Mouse (Mus musculus) 416B (cell line): ENCODE measurements around the gene Pck1.
"Not testable (repeated sequence)": the region's sequence is repeated elsewhere in the genome, so short reads cannot be mapped to it uniquely, and the experiment has no call there.

Experiments used
- DNase-seq: peaks from one replicate; pipeline ENCODE4 v3.0.0; 2011; ENCODE audit warnings: low read depth

The Pck1 gene

DNA sequence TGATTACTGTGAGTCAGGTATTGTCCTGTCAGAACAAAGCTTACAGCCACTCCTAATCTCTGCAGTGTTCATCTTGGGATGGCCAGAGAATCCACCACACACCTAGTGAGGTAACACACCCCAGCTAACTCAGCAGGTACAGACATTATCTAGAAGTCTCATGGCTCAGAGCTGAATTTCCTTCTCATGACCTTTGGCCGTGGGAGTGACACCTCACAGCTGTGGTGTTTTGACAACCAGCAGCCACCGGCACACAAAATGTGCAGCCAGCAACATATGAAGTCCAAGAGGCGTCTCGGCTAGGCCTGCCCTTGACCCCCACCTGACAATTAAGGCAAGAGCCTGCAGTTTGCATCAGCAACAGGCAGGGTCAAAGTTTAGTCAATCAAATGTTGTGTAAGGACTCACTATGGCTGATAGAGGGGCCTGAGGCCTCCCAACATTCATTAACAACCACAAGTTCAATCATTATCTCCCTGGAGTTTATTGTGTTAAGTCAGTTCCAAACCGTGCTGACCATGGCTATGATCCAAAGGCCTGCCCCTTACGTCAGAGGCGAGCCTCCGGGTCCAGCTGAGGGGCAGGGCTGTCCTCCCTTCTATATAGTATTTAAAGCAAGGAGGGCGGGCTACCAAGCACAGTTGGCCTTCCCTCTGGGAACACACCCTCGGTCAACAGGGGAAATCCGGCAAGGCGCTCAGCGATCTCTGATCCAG is at the start of gene Pck1:
Gene Pck1, plus strand, starts transcription at position 613 of the 716 bp plus-strand sequence.
- no peak for DNase-seq

DNA sequence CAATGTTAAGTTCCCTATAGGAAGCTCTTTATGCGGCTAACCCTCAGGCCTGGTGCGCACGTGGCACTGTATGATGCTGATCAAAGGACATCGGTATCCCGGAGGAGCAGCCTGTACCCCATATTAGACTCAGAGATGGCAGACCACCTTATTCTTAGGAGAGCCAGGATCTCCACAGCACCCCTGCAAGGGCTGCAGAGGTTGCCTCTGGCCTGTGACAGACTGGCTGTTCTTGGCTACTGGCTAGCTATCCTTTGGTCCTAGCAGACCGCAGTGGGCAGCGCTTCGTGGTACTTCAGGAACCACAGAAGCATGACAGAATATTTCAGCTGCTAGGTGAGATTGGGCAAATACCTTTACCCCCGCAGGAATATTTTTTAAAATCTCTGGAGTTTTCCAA is 46.4 kb upstream of the Pck1 start:
- no peak for DNase-seq

DNA sequence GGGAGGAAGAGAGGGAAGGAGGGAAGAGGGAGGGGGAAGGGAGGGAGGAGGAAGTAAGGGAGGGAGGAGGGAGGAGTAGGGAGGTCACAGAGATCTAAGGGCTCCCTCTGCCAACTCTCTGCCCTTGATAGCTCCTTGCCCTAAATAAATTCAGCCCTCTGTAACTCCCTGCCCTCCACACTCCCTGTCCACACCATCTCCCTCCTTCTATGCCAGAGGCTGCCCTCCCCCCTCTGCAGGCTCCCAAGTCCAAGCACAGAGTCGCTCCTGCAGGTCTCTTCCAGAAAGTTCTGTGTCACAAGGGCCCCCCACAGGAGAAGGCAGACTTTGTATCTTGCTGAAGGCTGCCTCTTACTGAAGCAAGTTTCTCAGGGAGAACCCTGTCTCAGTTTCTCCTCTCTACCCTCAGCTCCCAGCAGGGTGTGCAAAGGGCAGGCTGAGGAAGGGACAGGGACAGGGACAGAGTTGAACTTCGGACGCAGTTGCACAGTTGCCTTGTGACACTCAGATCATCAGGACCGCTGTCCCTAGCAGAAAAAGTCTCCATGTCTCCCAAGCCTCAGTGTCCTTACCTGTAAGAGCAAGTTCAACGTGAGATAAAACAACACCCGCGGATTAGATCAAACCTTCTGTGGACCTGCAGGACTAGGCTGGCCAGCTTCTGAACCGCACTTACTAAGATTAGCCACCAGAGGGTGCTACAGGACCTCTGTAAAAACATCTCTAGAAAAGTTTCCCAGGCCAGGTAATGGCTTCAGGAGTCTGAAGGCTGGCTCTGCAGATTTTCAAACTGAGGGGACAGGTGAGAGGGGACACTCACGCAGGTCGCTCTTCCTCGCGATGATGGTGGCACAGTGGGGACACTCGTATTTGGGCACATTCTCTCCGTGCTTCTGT is 45.7 kb upstream of the Pck1 start:
- DNase-seq, result peak; percentile 62

DNA sequence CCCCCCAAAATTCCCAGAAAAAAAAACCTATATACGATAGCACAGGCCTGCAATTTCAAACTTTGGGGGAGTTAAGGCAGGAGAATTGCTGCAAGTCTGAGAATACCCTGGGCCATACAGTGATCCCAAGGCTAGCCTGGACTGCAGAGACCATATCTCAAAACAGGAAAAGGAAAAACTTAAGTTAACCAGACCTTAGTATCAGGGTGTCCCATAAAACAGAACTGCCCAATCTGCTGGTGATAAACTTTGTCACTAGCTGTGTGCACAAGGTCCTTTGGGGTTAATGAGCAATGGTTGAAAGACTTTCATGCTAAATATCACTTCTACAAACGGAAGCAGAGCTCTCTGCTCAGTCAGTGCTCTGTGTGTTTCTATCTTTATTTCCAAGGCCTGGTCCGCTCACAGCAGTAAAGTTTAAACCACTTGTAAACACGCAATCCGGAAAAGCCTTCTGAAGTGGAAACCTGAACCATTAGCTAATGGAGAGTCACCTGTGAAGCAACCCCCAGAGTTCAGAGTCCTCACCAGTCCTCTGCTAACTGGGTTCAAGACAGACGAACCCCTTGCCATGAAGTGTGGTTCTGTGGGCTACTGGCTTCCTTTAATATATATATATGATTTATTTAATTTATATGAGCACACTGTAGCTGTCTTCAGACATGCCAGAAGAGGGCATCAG is 44.2 kb upstream of the Pck1 start:
- DNase-seq, result no peak

DNA sequence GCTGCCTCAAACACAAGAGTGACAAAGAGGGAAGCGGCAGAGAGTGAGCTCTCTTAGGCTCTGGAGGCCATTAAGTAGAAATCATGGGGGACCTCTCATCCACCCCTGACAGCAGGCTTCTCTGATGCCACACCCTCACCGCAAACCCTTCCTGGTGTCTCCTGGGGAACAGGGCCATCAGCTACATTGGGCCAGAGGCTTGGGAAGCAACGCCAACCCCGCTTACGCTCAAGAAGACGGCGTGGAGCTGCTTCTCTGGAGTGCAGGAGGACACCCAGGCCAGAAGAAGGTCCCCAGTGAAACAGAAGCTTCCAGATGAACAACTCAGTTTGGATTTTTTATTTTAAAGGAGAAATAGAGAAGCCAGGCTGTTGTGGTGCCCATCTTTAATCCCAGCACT is 43.3 kb upstream of the Pck1 start:
- no peak for DNase-seq

DNA sequence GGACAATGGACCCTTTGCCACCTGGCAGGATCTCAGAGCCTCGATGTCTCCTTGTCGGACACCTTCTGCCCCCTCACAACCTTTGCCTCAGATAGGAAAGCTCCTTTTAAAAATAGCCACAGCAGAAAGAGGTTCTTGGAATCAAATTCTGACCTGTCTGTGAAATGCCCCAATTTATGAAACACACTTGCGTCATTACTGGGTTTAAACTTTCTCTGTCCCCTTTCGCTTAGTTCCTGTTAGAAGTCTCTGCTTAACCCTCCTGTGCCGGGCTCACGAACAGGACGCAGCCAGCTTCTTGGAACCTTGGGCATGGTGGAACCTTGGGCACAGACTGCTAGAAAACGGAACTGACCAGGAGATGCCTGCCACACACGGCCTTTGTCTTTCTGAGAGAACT is 42.3 kb upstream of the Pck1 start:
- no peak for DNase-seq

DNA sequence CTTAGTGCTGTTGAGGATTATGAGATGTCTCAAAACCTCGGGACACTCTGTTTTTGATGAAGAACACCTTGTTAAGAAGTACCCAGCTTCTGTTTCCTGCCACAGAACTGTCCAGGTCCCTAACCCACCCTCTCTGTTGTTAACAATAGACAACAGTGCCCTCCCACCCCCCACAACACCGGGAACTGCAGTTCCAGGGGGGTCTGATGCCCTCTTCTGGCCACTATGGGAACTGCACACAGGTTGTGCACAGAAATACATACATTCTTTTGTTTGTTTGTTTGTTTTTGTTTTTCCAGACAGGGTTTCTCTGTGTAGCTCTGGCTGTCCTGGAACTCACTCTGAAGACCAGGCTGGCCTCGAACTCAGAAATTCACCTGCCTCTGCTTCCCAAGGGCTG is 39.1 kb upstream of the Pck1 start:
- DNase-seq, result not testable (repeated sequence)

DNA sequence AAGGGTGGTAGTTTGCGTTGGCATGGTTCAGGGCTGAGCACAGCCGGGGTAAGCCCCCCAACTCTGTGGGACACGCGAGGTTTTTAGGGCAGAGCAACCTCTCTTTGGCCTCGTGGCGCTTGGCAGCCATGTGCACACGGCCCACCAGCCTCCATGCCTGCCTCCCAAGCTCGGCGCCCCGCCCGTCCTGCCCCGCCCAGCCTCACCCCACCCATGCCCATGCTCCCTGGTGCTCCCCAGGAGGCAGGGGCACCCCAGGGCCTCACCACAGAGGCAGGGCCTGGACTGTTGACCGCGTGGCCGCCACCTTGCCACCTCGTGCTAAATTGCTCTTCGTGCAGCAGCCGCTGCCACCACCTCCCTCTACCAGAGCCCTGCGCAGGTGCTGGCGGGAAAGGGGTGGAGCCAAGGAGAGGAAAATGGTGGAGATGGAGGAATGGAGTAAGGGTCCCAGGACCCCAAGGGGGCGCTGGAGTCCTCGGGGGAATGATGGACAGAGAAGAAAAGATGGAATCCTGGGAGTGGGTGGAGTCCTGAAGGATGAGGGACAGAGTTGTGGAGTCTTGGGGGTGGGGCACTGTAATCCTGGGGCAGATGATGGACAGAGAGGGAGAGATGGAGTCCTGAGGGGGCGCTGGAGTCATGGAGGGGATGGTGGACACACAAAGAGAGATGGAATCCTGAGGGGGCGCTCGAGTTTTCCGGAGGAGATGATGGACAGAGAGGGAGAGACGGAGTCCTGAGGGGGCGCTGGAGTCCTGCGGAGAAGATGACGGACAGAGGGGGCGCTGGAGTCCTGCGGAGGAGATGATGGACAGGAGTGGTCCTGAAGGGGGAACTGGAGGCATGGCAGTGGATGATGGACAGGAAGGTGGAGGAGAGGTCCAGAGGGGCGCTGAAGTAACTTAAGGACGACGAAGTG is 33.6 kb upstream of the Pck1 start, which contains the start of gene Ctcfl:
Gene Ctcfl, minus strand, starts transcription at position 503 of the 922 bp plus-strand sequence.
- no peak for DNase-seq

DNA sequence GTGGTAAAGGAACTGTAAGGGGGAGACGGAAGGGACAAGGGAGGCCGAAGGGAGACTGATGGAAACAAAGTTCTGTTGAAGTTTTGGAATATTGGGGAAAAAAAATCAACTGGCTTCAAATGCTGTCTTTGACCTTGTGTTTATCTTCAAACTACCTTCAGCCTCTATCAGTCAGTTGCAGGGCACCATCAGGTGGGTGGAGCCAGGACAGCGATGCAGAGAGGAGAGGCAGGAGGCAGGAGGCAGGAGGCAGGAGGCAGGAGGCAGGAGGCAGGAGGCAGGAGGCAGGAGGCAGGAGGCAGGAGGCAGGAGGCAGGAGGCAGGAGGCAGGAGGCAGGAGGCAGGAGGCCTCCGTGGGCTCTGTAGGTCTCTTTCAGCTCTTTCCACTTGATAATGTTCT is 32.7 kb upstream of the Pck1 start:
- DNase-seq, result not testable (repeated sequence)

DNA sequence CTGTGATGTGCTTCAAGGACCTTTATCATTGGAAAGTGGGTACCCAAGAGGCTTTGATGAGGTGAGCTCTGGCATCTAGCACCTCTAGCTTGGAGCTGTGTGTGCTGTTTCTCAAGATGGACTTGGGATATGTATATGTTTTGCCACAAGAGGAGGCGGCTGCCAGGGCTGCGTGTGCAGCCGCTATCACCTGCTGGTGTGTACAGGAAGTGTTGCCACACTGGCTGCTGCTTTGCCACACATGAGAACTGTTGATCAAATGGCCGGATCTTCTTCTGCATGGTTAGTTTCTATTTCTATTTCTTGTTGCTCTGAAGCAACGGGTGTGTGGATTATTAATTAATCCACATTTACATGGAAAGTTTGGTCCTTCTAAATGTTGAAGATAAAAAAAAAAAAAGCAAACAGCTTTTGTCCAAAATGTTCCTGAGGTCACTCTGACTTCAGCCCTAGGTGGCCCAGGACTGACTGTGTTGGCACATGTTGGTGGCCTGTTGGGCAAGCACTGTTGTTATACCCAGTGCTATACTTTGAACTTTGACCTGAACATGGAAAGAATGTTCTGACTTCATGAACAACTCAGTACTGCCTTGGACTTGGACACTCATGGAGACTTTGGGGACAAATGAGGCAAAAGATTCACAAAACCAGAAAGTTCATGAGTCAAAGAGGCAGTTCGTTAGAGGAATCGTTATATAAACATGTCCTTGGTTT is 28.7 kb upstream of the Pck1 start:
- no peak for DNase-seq

DNA sequence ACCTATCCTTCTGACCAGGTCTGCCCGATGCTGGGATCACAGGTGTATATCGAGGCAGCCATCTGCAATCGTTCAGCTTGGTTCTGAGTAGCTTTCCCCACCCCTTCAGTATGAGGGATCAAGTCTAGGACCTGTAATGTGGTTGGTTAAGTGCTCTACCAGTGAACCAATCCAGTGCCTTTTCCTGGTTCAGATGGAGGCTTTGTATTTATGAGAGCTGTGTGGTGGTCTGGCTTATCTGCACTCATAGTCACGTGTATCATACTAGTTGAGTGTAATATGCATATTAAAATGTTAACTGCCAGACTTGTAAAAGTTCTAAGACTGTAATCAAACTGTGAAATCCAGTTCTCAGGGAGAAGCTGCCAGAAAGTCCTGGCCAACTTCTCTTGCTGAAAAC is 26.5 kb upstream of the Pck1 start:
- DNase-seq, result no peak

DNA sequence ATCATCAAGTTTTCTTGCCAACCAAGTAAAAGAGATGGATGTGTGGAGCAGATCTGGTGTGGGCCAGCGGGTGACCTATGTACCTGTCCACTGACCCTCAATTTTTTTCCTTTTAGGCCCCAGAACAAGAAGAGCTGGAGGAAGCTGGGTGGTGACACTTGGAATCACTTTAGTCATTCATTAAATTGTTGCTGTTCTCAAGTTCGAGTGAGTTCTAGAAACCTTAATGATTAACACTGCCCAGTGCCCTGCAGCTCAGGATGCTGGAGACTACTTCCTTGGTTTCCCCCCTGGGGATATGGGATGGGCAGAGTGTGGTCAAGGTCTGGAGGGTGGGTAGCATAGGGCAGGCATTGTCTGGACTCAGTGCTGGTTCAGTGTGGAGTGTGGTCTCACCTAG is 23.7 kb upstream of the Pck1 start:
- no peak for DNase-seq

DNA sequence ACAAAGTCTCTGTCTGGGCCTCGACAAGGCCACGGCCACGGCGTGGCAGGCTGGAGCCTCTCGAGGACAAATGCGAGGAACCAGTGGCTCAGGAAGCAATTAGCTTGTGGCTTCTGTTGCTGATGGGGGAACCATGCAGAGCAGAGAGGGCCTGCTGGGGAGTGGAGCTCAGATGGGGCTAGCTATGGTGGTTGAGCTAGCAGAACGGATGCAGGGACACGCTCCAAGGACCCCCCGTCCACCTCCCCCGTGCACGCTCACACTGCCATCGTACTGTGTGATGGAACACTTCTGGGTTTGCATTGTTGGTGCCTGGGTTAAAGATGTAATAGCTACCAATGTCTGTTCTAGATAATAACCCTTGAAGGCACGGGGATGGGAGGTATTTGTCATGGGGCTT is 20.6 kb upstream of the Pck1 start:
- DNase-seq, result no peak

DNA sequence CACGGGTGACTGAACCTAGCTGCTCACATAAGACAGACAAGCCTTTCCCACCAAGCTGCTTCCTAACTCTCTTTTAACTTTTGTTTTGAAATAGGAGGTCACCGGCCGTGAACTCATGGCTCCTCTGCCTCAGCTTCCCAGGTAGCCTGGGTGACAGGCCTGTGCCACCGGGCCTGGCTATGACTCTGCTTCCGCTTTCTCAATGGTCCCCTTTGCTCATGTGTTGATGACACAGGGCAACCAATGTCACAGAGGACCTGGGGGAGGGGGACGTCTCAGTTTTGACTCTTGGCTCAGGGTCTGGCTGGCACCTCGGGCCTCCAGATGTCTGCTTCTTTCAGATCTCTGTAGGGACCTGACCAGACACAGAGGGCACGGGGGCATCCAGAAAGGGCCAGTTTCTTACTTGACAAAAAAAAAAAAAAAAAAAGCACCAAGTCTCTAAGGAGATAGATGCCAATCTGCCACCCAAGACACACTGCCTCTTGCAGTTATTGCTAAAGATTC is 20.0 kb upstream of the Pck1 start:
- peak; percentile 13 for DNase-seq

DNA sequence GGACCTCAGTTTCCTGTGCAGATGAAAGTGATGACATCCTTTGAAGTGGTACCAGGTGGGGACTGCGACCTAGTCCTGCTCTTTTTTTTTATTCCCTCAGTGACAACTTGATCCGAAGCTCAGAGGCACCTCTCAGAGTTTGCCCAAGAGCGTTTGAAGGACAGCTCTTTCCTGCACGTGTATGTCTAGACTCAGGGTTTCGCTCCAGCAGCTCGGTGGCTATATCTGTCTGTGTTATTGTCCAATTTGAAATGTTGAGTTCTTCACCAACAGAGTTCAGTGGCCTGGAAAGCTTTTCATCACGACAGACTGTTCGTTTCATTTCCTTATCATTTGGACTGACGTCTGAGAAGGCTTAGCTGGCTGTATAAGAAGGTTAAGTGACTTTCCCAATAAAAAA is 18.2 kb upstream of the Pck1 start:
- no peak for DNase-seq

DNA sequence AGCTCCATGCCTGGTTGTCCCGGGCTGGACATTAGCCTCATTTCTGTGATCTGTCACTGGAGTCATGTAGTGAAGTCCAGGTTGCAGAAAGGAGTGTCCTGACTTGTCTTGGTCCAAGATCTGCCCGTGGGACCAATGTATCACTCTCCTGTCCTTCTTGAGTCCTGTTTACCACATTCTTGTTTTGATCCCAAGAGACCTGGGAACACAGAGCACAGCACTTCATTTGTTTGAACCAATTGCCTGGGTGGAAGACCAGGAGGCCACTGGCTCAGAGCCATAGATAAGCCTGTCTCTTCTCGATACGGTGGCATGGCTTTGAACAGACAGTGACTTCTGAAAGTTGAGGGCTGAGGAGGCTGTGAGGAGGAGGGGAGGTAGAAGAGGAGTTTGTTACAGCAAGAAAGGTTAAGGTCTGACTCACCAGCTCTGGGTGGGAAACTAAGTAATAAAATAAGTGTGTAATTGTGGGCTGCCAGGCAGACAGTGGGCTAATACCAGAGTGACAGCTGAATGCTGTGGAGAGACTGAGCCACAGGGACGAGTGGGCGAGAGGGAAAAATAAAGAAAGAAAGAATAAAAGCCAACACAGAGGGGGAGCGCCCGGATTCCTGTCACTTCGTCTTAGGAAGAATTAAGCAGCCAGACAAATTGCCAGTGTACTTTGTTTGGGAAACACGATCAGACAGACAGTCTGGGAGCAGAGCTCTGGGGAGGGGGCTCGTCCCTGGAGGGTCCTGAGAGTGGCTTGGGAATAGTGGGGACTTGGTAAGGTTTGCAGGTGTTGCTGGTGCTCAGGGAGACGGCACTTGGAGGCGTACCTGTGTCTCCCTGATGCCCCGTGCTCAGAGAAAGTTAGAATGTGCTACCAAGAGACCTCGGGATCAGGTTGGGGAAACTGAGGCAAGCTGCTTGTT is 14.3 kb upstream of the Pck1 start:
- no peak for DNase-seq

DNA sequence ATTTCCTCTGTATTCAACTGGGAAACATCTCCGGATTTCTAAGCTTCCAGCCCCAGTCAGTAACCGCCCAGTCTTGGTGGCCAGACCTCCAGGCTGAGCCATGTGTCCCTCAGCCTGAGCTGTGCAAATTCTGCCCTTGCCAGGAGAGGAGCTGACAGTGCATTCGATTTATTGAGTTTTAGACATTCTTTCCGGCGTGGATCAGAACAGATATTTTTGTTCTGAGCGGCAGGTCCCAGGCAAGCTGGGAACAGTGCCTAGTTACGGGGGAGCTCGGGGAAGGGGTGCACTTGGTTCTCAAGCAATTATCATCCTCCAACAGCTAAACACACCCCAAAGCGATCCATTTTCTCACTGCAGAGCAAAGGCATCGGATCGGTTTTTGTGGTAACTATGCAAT is 9.2 kb upstream of the Pck1 start:
- DNase-seq, result no peak

DNA sequence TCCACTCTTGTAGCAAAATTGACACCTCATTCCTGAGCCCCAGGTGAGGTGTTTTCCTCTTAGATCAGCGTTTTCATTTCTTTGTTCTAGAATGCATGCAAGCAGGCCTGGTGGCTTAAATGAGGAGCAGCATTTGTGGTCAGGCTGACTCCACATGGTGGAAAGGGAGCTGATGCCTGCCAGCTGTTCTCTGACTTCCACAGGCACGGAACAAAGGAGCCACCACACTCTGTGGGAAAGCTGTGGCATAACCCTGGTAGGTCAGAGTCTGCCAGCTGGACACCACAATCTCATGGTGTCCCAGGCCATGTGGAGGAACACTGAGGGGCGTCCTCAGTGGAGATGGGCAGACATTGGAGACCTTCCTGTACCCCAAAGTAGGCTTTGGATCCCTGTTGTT is 7.0 kb upstream of the Pck1 start:
- DNase-seq, result no peak

DNA sequence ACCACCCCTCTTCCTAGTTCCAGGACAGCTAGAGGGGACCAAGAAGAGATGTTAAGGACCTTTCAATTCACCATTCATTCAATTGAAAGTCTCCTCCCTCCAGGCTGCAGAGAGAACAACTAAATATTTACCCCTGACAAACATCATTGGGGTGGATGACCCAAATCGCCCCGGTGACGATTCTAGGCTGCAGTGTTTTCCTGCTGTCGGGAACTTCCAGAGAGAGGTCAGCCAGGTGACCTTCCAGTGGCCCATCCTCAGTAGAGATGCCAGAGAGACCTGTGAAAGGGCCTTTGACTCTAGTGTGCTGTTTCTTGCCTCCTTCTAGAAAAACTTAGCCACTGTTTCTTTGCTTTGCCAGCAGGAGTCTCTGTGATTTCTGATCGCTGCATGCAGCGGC is 6.1 kb upstream of the Pck1 start:
- no peak for DNase-seq

DNA sequence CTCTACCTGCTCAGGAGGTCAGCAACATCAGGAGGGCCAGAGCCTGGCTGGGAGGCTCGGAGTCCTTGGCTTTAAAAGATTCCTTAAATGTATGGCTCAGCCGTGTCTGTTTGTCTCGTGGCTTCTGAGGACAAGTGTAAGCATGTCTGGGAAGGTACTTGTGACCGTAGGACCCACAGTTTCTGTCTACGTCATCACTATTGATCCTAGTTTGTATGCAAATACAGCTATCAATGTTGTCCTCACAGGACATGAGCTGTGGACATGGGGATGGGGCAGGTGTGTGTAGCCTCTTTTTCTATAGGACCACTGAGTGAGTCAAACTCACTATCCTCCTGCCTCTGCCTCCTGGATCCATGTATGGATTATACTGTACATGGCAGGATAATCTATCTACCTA is 4.8 kb upstream of the Pck1 start:
- DNase-seq, result no peak
